Mouse (Mus musculus) CD4-positive, CD25-positive, alpha-beta regulatory T cell, adult 2 months (primary cell): Measurements from ENCODE around the gene Actn2.

Experiments
- DNase-seq: peaks from one replicate; pipeline ENCODE4 v3.0.0-alpha.2; 2012; ENCODE audit warnings: low read depth, low spot score

The Actn2 gene

DNA sequence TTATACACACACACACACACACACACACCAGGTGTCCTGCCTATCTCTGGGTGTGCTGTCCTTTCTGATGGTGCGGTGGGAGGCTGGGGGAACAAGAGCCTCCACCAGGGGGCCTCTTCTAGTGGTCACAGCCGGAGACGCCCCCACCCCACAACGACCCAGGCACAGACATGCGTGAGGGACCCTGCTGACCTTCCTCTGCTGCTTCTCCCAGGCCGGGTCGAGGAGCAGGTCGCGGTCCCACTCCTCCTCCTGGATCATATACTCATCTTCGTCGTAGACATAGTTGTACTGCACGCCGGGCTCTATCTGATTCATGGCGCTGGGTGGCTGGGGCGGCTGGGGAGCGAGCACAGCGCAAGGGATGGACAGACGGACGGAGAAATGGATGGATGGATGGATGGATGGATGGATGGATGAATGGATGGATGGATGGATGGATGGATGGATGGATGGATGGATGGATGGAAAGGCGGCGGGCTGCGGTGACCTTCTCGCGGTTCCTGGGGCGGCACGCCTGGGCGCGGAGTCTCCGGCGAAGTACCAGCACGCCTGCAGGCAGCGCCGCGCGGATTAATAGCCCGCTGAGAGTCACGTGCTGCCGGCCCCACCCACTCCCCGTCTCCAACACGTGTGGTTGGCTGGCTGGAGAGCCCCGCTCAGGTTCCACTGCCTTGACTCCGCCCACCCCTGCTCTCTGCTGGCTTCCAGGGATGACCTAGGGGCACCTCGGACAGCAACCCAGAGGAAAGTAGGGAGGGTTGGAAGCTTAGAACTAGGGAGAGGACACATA lies at the start of gene Actn2:
Gene Actn2 (minus strand): TSS at position 578 of the 793 bp plus-strand sequence.
- peak; percentile 91 for DNase-seq

GRCm38 (mm10) chr13:12386286-12386685 lies 45.7 kb upstream of the Actn2 start:
- DNase-seq: peak; percentile 71

GRCm38 (mm10) chr13:12384796-12385195 lies 44.2 kb upstream of the Actn2 start:
- DNase-seq: no peak

DNA sequence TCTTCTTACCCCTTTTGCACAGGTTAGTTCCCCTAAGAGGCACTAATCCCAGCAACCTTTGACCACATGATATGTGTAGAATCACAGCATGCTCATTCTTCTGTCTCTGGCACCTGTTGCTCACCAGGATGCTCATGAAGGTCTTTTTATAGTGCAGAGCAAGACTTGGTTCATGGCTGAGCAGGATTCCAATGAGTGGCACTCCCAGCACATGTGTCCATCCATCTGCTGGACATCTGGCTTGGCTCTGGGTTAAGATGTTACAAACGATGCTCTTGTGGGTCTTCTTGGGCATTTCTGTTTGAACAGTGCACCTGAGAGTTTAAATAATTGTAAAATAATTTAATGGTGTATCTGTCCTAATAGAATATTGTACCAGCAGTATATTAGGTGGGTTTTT lies 36.2 kb upstream of the Actn2 start:
- DNase-seq: no peak

GRCm38 (mm10) chr13:12372755-12373154 lies 32.2 kb upstream of the Actn2 start:
- DNase-seq: no peak

DNA sequence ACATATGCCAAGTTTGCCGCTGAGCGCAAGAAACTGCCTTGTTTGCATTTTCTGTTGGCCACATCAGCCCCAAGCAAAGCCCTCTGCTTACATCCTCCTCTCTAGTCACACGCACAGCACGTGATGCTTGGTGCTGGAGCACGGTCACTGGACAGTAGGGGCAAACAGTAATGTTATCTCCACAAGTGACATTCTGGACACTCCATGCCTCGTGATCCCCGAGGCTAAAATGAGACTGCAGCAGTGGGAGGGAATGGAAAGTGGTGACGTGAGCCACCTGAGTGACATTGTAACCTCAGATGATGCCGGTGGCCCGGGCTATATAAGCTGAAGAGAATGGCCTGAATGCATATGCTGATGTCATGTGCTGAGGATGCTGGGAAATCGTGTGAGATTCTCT lies 29.4 kb upstream of the Actn2 start:
- no peak for DNase-seq

DNA sequence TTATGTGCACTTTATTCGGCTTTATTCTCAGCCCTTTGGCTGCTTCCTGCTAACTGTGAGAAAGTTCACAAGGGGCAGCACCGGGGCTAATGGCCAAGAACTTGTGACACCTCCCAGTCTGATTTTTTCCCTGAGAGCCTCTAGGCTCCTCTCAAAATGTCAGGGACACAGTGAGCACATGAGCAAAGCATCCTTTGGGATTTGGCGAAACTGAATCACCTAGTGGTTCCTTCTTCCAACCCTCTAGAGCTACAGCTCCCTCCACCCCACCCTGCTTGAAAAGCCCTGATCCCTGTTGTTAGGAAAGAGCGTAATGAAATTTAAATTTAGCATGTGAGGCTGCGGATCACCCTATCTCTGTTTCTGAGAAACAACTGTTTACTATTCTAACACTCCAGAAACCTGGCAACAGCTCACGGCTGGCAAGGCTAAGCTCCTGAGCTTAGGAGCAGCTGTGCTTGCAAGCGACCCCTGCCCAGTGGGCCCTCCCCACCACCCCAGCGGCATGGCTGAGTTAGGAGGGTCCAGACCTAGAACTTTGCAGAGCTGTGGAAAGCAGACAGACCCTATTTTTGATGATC lies 28.6 kb upstream of the Actn2 start:
- DNase-seq: no peak

DNA sequence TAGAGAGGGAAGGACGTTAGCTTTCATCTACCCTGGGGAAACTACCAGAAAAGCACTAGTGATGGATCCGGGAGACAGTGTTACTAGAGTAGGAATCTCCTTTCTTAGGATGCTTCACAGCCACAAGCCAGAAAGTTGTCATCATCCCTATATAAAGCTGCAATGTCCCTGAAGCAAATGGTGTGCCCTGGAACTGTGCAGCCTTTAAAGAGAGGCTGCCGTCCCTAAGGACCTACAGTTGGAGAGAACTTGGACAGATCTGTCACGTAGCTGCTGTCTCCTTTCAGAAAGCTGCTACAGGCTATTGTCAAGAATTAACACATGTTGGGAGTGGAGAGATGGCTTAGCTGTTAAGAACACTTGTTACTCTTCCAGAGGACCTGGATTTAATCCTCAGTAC lies 20.9 kb upstream of the Actn2 start:
- no peak for DNase-seq

DNA sequence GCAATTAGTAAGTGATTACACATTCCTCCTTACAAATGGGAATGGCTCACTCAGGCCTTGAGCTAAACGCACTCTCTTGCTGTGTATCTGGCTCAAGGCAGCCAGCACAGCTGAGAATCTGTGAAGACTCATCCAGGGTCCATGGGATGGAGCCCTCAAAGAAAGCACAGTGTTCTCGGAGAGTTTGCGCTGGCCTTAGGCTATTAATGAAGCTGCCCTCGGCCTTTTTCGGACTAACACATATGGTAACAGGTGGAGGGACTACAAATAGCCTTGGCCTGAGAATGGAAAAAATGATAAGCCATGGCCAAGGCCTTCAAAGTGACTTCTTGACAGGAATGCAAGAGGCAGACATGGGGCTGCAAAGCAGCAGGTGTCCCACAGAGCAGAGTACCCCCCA lies 17.0 kb upstream of the Actn2 start:
- no peak for DNase-seq

GRCm38 (mm10) chr13:12356184-12356583 lies 15.6 kb upstream of the Actn2 start:
- no peak for DNase-seq

DNA sequence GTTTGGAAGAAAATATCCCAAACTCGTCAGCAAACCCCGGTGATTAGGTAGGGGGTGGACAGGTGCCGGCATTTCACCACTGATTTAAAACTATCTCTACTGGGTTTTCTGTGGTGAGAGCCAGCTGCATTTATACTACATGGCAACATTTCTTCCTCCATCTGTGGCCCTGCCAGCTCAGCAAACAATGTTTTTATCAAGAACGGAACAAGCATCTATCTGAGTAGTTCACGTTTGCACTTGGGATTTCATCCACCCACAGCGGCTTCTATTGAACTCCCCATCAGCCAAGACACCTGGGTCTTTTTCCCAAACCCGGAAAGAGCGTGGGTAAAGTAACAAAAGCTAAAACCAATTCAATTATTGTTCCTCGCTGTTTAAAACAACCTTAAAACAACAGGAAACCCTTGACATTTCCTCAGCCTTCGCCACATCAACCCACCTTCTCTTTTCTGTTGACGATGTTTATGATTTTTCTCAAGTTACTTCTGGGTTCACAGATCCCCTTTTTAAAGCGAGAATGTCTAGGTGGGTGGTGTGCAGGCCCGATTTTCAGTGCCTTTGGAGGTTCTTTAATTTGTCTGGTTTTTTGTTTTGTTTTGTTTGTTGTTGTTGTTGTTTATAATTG lies 8.8 kb upstream of the Actn2 start:
- peak; percentile 28 for DNase-seq

- no peak for DNase-seq
Measured at GRCm38 (mm10) chr13:12346837-12347236, 6.3 kb upstream of the Actn2 start.

GRCm38 (mm10) chr13:12341447-12341846 lies 887 bp upstream of the Actn2 start:
- DNase-seq: no peak

GRCm38 (mm10) chr13:12339446-12339845 lies 1.1 kb downstream of the Actn2 start:
- DNase-seq: no peak

GRCm38 (mm10) chr13:12337752-12338151 lies 2.8 kb downstream of the Actn2 start:
- DNase-seq: no peak

GRCm38 (mm10) chr13:12334016-12334415 lies 6.5 kb downstream of the Actn2 start:
- DNase-seq: no peak

DNA sequence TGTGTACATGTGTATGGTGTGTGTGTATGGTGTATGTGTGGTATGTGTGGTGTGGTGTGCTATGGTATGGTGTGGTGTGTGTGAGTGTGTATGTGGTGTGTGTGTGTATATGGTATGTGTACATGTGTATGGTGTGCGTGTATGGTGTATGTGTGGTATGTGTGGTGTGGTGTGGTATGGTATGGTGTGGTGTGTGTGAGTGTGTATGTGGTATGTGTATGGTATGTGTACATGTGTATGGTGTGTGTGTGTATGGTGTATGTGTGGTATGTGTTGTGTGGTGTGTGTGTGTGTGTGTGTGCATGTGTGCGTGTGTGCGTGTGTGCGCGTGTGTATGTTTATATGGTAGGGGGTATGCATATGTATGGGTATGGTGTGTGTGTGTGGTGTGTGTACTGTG lies 9.0 kb downstream of the Actn2 start:
- no peak for DNase-seq

GRCm38 (mm10) chr13:12328392-12328791 lies 12.2 kb downstream of the Actn2 start:
- DNase-seq: no peak

DNA sequence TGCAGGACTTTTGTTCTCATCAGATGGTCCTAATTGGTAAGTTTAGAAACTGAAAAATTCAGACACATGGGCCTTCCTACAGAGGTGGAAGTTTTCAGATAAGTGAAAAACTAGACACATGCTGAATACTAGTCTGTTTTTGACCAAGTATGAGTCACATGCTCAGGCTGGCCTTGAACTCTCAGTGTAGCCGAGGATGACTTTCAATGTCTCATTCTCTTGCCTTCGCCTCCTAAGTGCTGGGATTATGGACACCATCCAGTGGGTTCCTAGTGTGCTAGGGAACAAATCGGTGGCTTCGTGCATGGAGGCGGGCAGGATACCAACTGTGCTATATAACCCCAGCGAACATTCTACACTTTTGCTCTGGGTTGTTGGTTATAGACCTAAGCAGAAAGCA lies 13.0 kb downstream of the Actn2 start:
- DNase-seq: no peak

DNA sequence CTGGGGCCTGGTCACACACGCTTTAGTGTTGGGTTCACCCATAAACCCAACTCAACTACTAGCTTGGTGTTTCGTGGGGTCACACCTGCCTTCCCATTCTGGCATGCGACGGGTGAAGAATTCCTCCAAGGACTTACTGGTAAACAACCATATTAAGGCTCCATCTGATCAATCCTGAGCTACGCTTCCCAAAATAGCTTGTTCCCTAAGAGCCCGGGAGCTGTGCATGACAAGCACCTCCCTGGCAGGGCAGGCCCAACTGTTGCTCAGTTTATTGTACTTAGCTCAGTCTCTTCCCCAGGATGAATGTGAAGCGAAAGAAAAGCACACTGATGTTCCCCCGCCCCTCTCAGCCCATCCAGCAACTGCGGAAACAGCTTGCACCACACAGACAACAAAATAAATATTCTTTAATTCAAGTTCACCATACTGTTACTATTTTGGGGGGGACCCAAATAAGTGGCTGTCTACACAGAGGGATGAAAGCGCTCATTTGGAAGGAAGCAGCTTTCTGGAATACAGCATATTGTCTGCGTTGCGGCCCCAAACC lies 17.4 kb downstream of the Actn2 start:
- no peak for DNase-seq

DNA sequence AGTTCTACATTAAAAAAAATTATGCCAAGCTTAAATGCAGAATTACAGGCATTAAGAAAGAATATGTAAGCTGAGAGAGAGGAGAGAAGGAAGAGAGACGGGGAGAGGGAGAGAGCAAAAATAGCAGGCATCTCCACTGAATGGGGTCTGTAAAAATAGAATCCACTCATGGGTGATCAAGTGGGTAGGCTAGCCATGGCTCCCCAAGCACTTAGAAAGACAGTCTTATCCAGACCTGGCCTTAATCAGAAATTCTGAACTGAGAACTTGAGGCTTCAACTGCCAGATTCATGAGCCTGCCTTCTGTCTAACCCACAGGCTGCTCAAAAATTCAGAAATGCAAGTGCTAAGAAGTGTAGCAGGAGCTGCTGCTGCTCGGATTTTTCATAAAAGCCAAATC lies 20.4 kb downstream of the Actn2 start:
- DNase-seq: no peak

GRCm38 (mm10) chr13:12318017-12318416 lies 22.5 kb downstream of the Actn2 start:
- no peak for DNase-seq
